Mouse (Mus musculus): ENCODE results near the gene Cbx8.

The Cbx8 gene

DNA sequence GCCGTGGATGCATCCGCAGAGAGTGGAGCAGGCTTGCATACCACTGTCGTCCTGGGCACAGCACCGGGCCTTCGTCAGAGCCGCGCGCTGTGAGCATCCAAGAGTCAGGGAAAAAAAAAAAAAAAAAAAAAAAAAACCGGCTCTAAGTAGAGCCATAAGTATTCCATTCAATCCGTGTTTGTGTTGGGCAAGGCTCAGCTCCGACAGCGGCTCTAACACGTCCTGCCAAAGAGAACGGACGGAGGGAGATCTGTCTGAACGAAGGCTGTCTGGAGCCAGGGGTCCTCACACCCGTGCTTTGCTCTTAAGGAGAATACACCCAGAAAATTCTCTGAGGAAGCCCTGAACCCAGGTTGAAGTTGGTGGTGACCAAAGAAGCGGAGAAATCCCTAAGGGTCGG is 6.1 kb downstream of the Cbx8 start:
- no peak for DNase-seq (ENCODE audit: low spot score in 2 of 2)

DNA sequence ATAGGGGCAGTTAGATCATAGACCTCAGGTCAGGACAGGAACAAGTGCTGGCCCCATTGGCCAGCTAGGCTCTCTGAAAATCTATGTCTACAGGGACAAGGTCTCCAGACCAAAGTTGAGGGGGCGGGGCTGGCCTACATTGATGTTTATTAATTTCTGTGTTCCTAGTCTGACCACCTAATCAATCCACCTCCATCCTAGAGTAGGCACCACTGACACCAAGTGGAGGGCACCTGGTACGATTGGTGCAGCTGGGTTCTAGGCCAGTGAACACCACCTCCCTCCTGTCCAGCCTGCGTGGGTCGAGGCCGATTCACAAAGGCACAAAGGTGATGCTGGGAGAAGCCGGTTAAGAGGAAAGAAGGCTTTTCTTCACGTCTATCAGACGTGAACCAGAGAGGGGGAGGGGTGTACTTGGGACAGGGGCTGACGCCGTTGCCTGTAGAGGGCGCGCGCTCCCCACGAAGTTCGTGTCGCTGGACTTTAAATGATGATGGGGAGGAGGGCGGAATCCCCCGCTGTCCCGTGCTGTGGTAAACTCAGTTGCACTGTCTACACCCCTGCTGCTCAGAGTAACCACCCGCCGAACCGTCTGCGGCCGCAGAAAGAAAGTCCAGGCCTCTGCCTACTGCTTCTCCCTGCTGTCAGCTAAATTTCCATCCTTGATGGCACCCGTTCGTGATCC is 6.8 kb downstream of the Cbx8 start:
- DNase-seq (ENCODE audit: low spot score in 2 of 2) = peak; percentile 79 to 80

DNA sequence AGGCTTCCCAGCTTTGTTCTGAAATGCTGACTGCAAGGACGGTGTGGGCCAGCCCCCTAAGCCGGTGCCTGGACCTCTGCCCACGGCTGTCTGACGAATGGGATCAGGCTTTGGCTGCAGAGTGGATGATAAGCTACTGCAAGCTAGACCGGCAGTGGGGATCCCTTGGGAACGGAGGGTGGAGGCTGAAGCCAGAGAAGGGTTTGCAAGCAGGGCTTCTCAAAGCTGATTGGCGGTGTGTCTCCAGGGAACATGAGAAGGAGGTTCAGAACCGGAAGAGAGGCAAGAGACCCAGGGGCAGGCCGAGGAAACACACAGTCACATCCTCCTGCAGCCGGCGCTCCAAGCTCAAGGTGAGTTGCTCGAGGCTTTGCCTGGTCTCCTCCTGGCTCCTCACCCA is 14.6 kb downstream of the Cbx8 start:
- no peak for DNase-seq (ENCODE audit: low spot score in 2 of 2)

DNA sequence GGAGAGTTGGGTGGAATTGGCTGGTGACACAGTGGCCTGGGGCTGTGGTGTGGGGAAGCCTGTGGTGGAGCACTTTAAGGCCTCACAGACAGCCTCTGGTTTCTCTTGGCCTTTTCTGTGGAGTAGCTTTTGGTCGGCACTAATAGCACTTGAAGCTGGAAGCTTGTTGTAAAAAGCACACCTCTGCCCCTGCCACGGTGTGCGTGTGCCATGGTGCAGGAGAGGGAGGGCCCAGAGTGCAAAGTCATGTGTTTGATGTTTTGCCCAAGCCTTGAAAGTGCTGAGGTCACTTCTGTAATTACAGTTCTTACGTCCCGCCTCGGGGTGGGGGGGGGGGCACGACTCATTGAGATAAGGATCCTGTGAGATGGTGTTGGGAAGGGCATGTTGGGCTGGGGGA is 16.5 kb downstream of the Cbx8 start:
- no peak for DNase-seq (ENCODE audit: low spot score in 2 of 2)

DNA sequence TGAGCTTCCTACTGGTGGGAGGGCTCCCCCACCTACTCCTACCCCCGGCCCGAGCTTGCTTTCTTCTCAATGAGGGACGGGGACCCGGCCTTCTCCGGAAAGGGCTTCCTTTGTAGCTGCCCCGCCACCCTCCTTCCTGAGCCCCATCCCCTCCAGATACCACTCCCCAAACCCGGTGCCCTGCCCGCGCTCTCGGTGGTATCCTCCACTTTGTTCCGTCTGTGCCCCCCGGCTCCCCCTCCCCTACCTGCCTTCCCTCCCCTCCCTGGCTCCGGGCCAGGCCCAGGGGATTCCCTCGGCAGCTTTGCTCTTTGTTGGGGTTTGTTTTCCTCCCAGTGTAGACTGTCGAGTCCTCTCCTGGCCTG is 17.2 kb downstream of the Cbx8 start:
- DNase-seq (ENCODE audit: low spot score in 2 of 2) = no peak

DNA sequence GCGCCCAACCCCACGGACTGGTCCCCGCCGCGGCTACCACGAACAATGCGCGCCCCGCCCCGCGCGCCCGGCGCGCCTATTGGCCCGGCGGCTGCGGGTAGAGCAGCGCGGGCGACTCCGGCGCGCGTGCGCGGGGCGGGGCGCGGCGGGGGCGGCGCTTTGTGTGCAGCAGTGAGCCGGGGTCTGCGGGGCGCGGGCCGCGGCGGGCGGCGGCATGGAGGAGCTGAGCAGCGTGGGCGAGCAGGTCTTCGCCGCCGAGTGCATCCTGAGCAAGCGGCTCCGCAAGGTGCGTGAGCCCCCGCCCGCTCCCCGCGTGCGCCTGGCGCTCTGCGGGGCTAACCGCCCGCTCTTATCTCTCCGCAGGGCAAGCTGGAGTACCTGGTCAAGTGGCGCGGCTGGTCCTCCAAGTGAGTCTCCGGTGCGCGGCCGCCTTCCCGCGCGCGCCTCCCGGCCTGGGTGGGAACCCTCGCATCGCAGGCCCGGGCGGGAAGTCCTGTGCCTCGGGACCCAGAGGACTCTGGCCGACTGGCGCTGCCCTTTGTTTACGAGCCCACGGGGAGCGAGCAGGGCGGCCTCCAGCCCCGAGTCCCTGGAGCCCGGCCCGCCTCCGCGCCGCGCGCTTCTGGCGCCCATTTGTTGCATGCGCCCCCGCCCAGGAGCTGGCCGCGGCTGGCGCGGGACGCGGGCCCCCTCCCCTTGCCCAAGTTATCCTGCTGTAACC is 17.7 kb downstream of the Cbx8 start, which contains the start of gene Cbx2:
Gene Cbx2, plus strand, starts transcription at position 68 of the 721 bp plus-strand sequence.
- peak; percentile 68 to 86 for DNase-seq (ENCODE audit: low spot score in 2 of 2)

DNA sequence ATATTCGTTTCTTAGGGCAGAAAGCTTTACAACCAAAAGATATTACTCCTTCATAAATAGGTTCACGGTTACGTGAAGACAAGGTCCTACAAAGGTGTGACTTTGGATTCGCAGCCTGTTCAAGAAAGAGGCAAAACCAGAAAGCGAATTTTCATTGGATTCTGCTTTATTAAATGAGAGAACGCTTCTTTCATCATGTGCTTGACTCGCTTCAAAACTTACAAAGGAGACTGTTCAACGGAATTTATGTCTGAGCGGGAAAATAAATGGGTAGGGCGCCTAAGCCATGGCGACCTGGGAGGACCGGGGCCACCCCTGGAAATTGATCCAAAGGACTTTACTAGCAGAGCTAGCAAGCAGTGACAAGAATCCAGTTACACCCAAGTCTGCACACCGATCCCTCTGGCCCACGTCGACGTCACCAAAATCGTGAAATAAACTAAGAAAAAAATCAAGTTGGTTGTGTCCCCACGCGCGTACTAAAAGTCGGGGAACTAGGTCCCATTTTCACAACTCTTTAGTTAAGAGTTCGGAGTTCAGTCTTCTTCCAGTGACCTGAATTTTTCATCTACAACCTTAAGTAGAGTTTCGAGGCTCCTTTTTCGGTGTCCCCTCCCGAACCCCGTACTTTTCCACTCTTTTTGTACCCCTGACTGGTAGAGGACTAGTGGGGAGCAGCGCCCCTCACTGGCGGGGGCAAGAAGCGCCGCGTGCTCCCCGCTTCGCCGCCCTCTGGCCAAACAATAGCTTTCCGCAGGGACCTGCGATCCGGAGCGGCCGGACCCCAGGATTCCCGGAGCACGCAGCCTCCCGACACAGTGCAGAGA is 18.5 kb downstream of the Cbx8 start:
- no peak for DNase-seq (ENCODE audit: low spot score in 2 of 2)

DNA sequence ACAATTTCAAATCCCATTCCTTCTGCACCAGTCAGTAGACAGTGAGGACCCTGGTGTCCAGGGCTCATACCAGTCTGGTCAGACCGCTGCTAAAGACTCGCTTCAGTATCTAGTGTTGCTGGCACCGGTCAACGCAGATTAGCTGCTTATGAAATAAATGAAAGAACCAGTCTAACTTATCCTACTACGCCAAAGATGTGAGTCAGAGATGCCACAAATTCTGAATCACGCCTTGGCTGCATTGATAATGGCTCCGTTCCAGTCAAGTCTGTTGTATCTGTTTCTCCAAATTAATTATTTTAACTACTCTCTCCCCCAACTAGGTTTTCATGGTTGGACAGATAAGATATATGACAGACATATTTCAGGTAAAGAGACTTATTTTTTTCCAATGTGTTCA is 19.6 kb downstream of the Cbx8 start:
- DNase-seq (ENCODE audit: low spot score in 2 of 2) = no peak

DNA sequence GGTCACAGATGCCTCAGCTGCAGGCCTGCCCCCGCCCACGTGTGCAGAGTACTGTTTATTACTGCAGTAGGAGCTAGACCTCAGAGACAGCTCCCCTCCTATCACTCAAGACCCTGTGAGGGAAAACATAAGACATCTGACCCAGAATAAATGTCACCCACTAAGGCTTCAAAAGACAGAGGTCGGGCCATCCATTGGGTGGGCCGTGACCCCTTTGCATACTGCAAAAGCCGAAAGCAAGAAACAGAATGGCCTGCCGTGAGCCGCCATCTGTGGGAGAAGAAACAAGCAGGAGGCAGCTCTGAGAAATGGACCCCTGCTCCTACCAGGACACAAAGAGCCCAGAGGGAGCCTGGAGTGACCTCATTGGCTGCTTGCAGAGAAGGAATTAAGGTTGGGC is 23.3 kb downstream of the Cbx8 start:
- DNase-seq (ENCODE audit: low spot score in 2 of 2) = no peak

DNA sequence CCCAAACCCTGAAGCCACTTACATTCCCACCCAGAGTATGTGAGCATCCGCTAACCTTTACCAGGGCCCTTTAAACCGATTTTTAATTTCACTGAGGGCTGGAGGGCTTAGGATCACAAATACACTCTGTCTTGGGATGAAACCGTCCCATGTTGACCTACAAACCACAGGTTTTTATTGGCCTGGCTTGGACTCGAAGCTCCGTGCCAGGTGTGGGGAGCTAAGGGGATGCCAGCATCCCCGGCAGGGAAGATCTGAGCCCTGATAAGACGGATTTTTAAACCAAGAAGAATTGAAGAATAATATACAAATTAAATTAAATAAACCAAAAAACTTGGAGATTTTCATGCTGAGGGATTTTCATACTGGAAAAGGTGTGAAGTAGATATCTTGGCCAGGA is 26.3 kb downstream of the Cbx8 start:
- DNase-seq (ENCODE audit: low spot score in 2 of 2) = no peak

DNA sequence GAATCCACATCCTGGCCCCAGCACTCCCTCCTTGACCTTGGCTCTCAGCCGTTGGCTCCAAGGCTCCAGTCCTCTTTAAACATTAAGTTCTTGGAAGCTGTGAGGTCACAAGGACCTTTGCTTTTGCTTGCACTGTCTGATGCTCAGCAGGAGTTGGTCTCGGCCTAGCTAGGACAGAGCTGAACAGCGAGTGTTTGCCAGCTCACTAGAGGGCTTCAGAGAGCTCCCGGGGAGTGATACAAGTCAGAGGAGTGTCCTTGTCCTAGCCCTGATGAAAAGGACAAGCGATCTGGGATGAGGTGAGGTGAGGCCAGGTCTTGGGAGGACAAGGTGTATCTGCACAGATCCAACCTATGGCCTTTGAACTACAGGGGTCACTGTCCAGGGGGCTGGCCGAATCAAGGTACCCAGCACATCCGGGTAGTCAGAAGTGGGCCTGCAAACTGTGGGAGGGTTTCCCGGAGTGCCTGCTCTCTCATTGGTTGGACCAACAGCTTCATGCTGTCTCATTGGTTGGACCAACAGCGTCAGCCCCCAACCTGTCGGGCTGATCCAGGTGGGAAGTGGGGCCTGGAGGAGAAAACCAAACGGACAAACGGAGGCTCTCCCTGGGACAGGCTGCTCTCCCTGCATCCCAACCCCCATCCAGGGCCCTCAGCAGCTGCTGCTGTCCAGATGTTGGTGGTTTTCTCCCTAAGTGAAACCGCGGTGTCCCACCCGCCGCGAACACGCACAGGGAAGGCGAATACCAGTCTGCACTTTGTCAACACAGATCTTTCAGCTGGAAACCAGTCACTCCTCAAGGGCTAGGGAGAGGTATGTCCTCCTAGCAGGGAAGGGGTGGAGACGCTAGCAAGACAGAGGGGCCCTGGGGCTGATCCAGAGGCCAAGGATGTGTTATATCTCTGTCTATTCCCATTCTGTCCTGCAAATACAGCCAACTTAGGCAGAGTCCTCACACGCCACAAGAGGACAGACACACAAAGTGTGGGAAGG is 33.0 kb downstream of the Cbx8 start:
- no peak for DNase-seq (ENCODE audit: low spot score in 2 of 2)

DNA sequence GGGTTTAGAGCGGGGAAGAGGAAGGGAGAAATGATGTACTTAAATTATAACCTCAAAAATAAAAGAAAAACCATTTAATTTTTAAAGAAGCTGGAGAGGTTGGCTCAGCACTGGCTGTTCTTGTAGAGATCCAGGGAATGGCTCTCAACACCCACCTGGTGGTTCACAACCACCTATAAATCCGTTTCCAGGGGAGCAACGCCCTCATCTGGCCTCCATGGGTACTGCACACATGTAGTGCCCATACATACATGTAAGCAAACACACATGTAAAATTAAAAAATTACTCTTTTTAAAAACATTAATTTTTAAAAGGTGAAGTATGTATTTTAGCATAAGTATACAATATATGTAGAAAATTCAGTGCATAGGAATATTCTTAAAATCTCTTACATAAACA is 34.3 kb downstream of the Cbx8 start:
- no peak for DNase-seq (ENCODE audit: low spot score in 2 of 2)

DNA sequence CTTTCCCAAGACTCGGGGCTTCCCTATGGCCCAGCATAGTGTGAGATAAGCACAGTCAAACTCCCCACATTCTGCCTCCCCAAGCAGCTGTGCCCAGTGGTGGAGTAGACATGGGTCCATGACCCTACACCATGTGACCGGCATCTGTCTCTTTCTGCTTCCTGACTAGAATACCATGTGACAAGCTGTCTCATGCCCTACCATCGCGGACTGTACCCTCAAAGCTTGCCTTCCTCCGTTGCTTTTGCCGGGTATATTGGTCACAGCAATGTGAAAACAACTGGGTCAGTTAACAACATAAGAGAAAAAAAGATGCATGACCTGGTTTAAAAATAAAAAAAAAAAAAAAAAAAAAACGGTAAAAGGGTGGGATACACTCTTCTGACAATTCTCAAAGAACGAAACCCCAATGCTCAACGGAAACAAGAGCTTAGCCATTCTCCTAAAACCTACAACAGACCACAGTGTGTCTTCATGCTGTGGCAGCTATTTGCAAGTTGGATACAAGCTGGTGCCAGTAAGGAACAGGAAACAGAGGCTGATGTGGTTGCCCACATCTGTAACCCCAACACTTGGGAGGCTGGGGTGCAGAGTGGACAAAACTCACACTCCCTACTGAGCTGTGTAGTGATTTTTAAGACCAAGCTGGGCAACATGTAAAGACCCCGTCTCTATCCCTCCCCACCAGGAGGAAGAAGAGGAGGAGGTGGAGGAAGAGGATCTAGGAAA is 35.1 kb downstream of the Cbx8 start:
- DNase-seq (ENCODE audit: low spot score in 2 of 2) = no peak

DNA sequence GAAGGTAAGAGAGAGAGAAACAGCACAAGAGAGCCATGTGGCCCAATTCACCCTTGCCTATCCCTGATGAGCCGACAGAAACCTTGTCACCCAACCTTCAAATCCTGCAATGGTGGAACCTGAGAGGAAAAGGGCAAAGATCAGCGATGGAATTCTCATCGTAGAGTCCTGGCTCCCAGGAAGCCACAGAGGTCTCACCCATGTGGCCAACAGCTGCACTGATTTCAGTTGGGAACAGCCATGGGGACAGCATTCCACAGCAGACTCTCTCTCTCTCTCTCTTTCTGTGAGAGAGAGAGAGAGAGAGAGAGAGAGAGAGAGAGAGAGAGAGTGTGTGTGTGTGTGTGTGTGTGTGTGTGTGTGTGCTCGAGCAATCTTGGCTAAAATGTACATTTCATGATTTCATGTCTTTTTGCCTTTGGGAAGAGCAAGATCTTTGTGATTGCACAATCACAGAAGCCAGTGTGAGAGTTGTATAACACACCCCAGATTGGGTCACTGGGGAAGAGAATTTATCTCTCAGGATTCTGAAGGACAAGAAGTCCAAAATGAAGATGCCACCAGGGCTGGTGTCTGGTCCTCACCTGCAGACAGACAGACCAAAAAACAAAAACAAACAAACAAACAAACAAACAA is 39.2 kb downstream of the Cbx8 start:
- no peak for DNase-seq (ENCODE audit: low spot score in 2 of 2)

DNA sequence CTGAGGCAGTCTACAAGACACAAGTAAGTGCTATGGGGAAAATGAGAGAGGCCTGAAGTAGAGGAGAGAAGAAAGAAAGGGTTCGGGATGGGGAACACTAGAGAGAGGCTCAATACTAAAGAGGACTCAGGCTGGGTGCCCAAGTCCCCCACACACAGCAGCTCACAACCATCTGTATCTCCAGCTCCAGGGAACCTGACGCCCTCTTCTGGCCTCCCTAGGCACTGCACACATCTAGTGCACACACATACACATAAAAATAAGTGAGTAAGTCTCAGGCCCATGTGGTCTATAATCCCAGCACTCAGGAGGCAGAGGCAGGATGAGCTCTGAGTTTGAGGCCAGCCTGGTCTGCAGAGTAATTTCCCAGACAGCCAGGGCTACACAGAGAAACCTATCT is 39.9 kb downstream of the Cbx8 start:
- no peak for DNase-seq (ENCODE audit: low spot score in 2 of 2)

DNA sequence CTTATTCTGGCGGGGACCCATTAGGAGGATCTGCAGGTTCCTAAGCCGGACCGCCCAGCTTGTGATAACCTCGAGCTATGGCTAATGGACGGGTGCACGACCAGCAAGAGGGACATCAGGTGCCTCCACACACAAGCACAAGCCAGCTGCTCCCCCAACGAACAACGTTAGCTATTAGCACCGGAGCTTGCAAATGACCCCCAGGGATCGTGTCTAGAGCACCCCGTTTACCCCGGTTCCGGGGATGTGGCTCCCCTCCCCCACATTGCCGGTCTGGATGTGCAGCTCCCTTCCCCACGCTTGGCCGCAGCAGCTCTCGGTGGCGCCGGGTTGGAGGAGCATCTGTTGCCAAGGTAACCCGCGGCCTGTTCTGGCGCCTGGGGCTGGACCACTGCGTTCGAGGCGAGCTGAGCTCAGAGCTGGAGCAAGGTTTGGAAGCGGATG is 41.4 kb downstream of the Cbx8 start:
- peak in 1 of 2 experiments; percentile 48 for DNase-seq (ENCODE audit: low spot score in 2 of 2)

DNA sequence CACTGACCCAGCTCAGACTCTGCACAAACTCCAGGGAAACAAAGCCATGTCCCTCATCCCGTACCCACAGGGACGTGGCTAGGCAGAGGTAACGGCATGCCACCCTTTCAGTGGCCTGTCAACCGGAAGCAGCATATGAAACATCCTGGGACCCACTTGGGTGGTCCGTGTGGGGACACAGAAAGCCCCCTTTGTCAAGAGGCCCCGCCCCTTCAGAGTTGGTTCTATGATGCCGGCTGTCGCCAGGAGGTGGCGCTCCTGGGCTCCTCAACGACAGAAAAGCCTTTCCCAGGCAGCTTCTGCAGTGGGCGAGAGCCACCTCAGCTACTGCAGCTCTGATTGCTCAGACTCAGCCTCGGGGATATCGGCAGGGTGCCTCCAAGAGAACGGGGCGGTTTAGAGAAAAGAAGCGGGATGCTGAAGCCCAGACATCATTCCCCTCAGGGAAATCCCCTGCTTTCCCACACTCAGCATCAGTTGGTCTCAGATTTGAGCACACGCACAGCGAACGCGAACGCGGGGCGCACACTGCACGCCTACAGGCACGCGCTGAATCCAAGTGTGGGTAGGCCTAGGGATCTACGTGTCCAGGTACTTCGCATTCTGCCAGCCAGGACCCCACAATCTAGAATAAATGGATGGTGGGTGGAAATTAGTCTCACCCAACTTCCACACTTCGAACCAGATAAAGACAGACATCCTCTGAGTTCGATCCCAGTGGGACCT is 42.1 kb downstream of the Cbx8 start:
- DNase-seq (ENCODE audit: low spot score in 2 of 2) = peak; percentile 89 to 91

DNA sequence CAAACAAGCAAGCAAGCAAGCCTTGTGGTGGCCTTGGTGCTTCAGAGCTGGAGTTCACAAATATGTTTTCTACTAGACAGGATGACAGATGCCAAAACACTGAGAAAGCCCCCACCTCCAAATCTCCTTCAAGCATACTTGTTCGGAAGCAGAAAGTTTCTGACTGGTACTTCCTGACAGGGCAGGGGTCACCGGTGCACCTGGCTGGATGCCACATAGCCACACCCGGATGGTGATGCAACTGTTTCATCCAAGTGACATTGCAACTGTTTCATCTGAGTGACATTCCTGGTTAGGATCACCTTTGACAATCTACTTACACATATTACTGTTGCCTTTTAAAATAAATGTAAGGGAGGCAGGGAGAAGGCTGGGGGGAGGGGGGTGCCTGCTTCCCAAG is 43.6 kb downstream of the Cbx8 start:
- DNase-seq (ENCODE audit: low spot score in 2 of 2) = no peak

DNA sequence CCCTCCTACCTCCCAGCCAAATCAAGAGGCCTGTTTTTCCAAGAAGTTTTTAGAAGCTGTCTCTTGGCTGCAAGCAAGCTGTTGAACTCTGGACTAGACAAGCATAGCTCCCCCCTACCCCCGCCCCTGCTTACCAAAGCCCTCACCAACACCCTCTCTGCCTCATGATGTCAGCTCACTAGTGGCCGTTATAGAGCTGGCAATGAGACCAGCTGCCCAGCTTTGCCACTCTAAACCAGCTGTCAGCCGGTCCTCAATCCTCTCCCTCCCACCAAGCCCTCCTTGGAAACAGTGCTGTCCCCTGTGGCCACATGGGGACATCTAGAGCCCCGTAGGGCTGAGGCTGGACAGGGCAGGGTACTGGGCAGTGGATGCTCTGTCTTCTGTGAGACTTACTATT is 45.3 kb downstream of the Cbx8 start:
- no peak for DNase-seq (ENCODE audit: low spot score in 2 of 2)

DNA sequence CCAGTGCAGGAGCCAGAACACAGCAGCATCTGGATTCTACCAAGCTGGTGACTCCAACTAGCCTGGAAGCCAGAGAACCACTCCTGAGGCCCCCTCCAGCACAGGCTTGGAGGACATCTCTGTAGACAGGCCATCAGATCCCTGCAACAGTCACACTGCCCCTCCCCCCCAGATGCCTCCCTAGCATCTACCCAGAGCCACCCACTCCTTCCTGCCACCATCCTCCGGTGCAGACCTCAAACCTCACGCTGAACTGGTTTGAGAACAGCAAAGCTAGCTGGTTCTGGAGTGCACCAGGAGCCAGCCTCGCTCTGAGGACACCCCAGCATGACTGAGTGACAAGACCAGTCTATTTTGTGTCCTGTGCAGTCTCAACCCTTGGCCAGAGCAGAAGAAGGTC is 48.0 kb downstream of the Cbx8 start:
- DNase-seq (ENCODE audit: low spot score in 2 of 2) = peak; percentile 37 to 41

All from right cerebral cortex, adult 2 months (tissue).